Comparison of ENCODE assay signal across 29 mouse cellular contexts in the genomic region with DNA sequence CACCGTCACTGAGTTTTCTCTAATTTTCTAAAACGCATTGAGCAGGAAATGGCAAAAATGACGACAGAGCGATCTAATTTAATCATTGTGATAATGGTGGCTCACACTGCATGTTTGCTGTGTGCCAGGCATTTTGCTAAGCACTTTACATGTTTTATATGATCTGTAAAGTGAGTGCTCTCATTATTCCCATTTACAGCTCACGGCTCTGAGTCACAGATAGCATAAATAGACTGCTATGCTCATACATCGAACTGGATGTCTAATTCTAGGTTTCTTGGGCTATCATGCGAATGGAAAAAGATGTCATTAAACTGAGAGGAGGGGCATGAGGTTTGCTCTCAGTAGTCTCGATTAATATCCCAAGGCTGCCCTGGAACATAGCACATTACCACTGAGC.
DNase-seq lines count a peak whose midpoint lies in the region; ATAC-seq lines count a peak whose summit lies in the region.
"Had no signal": no experiment of that assay in that cellular context is flagged by ENCODE, and none has a peak within 500 bp of the region (broad histone marks: within the 10 kb centered on the region; RNA-seq: fewer than 3 reads in every experiment).

No protein-coding gene starts in this region.

- H3K9ac ChIP-seq in forebrain, embryonic 12.5 days = no peak overlapping the region
- H3K9ac ChIP-seq in hindbrain, embryonic 16.5 days (ENCODE audit: low read depth, low read length) = no peak overlapping the region
- H3K9ac ChIP-seq: heart, embryonic 12.5 days; intestine, embryonic 15.5 days; limb, embryonic 15.5 days; liver, embryonic 13.5 days; midbrain, embryonic 12.5 days had no signal

- no peak overlapping the region for H3K4me2 ChIP-seq in forebrain, embryonic 12.5 days
- no peak overlapping the region for H3K4me2 ChIP-seq in hindbrain, embryonic 16.5 days (ENCODE audit: low read length)
- H3K4me2 ChIP-seq: heart, embryonic 12.5 days; intestine, embryonic 15.5 days; limb, embryonic 15.5 days; liver, embryonic 13.5 days; midbrain, embryonic 12.5 days had no signal

- H3K27me3 ChIP-seq in forebrain, embryonic 12.5 days = no peaks in the 10 kb centered on the region
- no peaks in the 10 kb centered on the region for H3K27me3 ChIP-seq in forebrain, embryonic 10.5 days (ENCODE audit: poor library complexity, severe bottlenecking)
- no peaks in the 10 kb centered on the region for H3K27me3 ChIP-seq in hindbrain, embryonic 16.5 days (replicated peaks; ENCODE audit: control insufficient read depth, insufficient read depth, low read length)
- no peaks in the 10 kb centered on the region for H3K27me3 ChIP-seq in hindbrain, embryonic 10.5 days (ENCODE audit: insufficient read depth, poor library complexity, severe bottlenecking)
- H3K27me3 ChIP-seq in heart, embryonic 10.5 days (ENCODE audit: insufficient read depth, poor library complexity, severe bottlenecking) = no peaks in the 10 kb centered on the region
- H3K27me3 ChIP-seq: CH12.LX; heart, embryonic 12.5 days; intestine, embryonic 15.5 days; limb, embryonic 15.5 days; liver, embryonic 13.5 days; midbrain, embryonic 12.5 days had no signal

- 0 out of 2 replicates have a peak, but pooled peaks have one; percentile 23 for ATAC-seq in forebrain, embryonic 12.5 days (ENCODE audit: low FRiP score)
- ATAC-seq in hindbrain, embryonic 16.5 days = peak; percentile 30; the same call in 1 of the 2 replicates
- ATAC-seq: intestine, embryonic 15.5 days; lung, postnatal 0 days had no signal

- no peak overlapping the region for H3K4me3 ChIP-seq in forebrain, embryonic 12.5 days (replicated peaks)
- no peak overlapping the region for H3K4me3 ChIP-seq in forebrain, embryonic 10.5 days
- no peak overlapping the region for H3K4me3 ChIP-seq in hindbrain, embryonic 16.5 days (ENCODE audit: low read length)
- H3K4me3 ChIP-seq in hindbrain, embryonic 10.5 days = no peak overlapping the region
- no peak overlapping the region for H3K4me3 ChIP-seq in heart, embryonic 10.5 days
- H3K4me3 ChIP-seq: heart, embryonic 12.5 days; intestine, embryonic 15.5 days; limb, embryonic 10.5 days; limb, embryonic 15.5 days; liver, embryonic 13.5 days; megakaryocyte, embryonic 14.5 days; midbrain, embryonic 12.5 days had no signal

- no peaks in the 10 kb centered on the region for H3K4me1 ChIP-seq in forebrain, embryonic 12.5 days
- H3K4me1 ChIP-seq in forebrain, embryonic 10.5 days = no peaks in the 10 kb centered on the region
- H3K4me1 ChIP-seq in hindbrain, embryonic 16.5 days (ENCODE audit: control insufficient read depth, insufficient read depth, low read depth, low read length) = no peaks in the 10 kb centered on the region
- H3K4me1 ChIP-seq in hindbrain, embryonic 10.5 days (replicated peaks) = no peaks in the 10 kb centered on the region
- H3K4me1 ChIP-seq in heart, embryonic 10.5 days = no peaks in the 10 kb centered on the region
- H3K4me1 ChIP-seq: heart, embryonic 12.5 days; intestine, embryonic 15.5 days; limb, embryonic 10.5 days; limb, embryonic 15.5 days; liver, embryonic 13.5 days; megakaryocyte, embryonic 14.5 days; midbrain, embryonic 12.5 days had no signal

- no peak overlapping the region for H3K27ac ChIP-seq in forebrain, embryonic 12.5 days
- H3K27ac ChIP-seq in forebrain, embryonic 10.5 days = no peak overlapping the region
- no peak overlapping the region for H3K27ac ChIP-seq in hindbrain, embryonic 16.5 days (ENCODE audit: low read depth, low read length)
- H3K27ac ChIP-seq in hindbrain, embryonic 10.5 days = no peak overlapping the region
- H3K27ac ChIP-seq in heart, embryonic 10.5 days = no peak overlapping the region
- H3K27ac ChIP-seq: intestine, embryonic 15.5 days; kidney, postnatal 0 days; limb, embryonic 10.5 days; limb, embryonic 15.5 days; liver, embryonic 13.5 days; midbrain, embryonic 12.5 days had no signal

- no peaks in the 10 kb centered on the region for H3K36me3 ChIP-seq in forebrain, embryonic 12.5 days (replicated peaks)
- no peaks in the 10 kb centered on the region for H3K36me3 ChIP-seq in forebrain, embryonic 10.5 days (replicated peaks)
- H3K36me3 ChIP-seq in hindbrain, embryonic 16.5 days (ENCODE audit: control insufficient read depth, insufficient read depth, low read length) = no peaks in the 10 kb centered on the region
- H3K36me3 ChIP-seq in hindbrain, embryonic 10.5 days = no peaks in the 10 kb centered on the region
- H3K36me3 ChIP-seq in heart, embryonic 10.5 days = no peaks in the 10 kb centered on the region
- H3K36me3 ChIP-seq: heart, embryonic 12.5 days; intestine, embryonic 15.5 days; limb, embryonic 10.5 days; limb, embryonic 15.5 days; liver, embryonic 13.5 days; midbrain, embryonic 12.5 days had no signal

- 82% methylated on average over 8 of the region's 8 CpGs for WGBS in forebrain, embryonic 12.5 days
- 86% methylated on average over 8 of the region's 8 CpGs for WGBS in forebrain, embryonic 10.5 days
- 76% methylated on average over 8 of the region's 8 CpGs for WGBS in hindbrain, embryonic 16.5 days
- WGBS in hindbrain, embryonic 10.5 days = 91% methylated on average over 8 of the region's 8 CpGs
- WGBS in heart, embryonic 10.5 days = 86% methylated on average over 8 of the region's 8 CpGs

- H3K9me3 ChIP-seq in forebrain, embryonic 12.5 days = no peaks in the 10 kb centered on the region
- H3K9me3 ChIP-seq in forebrain, embryonic 10.5 days = no peaks in the 10 kb centered on the region
- no peaks in the 10 kb centered on the region for H3K9me3 ChIP-seq in hindbrain, embryonic 16.5 days (ENCODE audit: control insufficient read depth, low read length)
- H3K9me3 ChIP-seq in hindbrain, embryonic 10.5 days = no peaks in the 10 kb centered on the region
- H3K9me3 ChIP-seq in heart, embryonic 10.5 days = no peaks in the 10 kb centered on the region
- H3K9me3 ChIP-seq: heart, embryonic 12.5 days; intestine, embryonic 15.5 days; limb, embryonic 10.5 days; limb, embryonic 15.5 days; liver, embryonic 13.5 days; megakaryocyte, embryonic 14.5 days; midbrain, embryonic 12.5 days had no signal

- DNase-seq in forebrain, embryonic 10.5 days (ENCODE audit: extremely low spot score, low spot score) = no peak
- DNase-seq in hindbrain, embryonic 10.5 days (ENCODE audit: low spot score) = no peak
- DNase-seq in right cerebral cortex, adult 18-20 months = peak; percentile 5
- no peak for DNase-seq in right cerebral cortex, postnatal 36 days (ENCODE audit: low spot score in 2 of 2)
- peak; percentile 2 for DNase-seq in telencephalon, adult 2 months (ENCODE audit: low read depth, low spot score)
- DNase-seq in heart, embryonic 10.5 days (ENCODE audit: low spot score) = no peak
- DNase-seq: adrenal gland, adult 8-10 months; cerebellum, adult 11 months; cerebellum, adult 9-10 months; cerebellum, postnatal 36 days; gastrocnemius, postnatal 14 days; heart, adult 11 months; heart, postnatal 4 days; kidney, adult 2 months; kidney, postnatal 4 days; liver, embryonic 13.5 days; lung, adult 18-20 months; lung, postnatal 4 days had no signal

Comparison
In these comparisons a context has a peak if more than half of its experiments do, and no peak if none do; other contexts are left out.
1. DNase-seq: peak in right cerebral cortex, adult 18-20 months (single experiment) and telencephalon, adult 2 months (single experiment); none in forebrain, embryonic 10.5 days (single experiment), hindbrain, embryonic 10.5 days (single experiment), right cerebral cortex, postnatal 36 days (0 of 2) and heart, embryonic 10.5 days (single experiment).